Mouse (Mus musculus) heart, adult 2 months (tissue): ENCODE measurements around the gene Pak2. TPM values are rescaled to one million over a fixed set of nuclear protein-coding genes. Genes with fewer than 3 reads are reported as not detected.

Source experiments
- DNase-seq, 2 experiments: peaks; one replicate each; pipeline ENCODE4 v3.0.0; 2021
- H3K27ac ChIP-seq: fragments of 200-600 bp; 2 replicates; pipeline ENCODE4 v1.8.1; 2022
- H3K27me3 ChIP-seq: fragments of 200-500 bp; 2 replicates; pipeline ENCODE4 v1.6.1; 2012; ENCODE audit warnings: mild to moderate bottlenecking, low read length, inconsistent platforms, mixed read lengths; ENCODE audit not compliant: control insufficient read depth, insufficient read depth
- H3K36me3 ChIP-seq: fragments of 200-500 bp; 2 replicates; pipeline ENCODE4 v1.6.1; 2012; ENCODE audit warnings: low read length, inconsistent platforms; ENCODE audit not compliant: control insufficient read depth, insufficient read depth
- H3K4me1 ChIP-seq: fragments of 200-500 bp; 2 replicates; pipeline ENCODE4 v1.6.1; 2011; ENCODE audit warnings: low read length; ENCODE audit not compliant: control insufficient read depth, insufficient read depth
- H3K4me3 ChIP-seq: fragments of 200-600 bp; 2 replicates; pipeline ENCODE4 v1.8.1; 2022
- H3K79me2 ChIP-seq: fragments of 200-500 bp; replicated peaks from 2 replicates; pipeline ENCODE4 v1.6.1; 2012; ENCODE audit warnings: mild to moderate bottlenecking, inconsistent platforms, low read length, moderate library complexity, mixed read lengths; ENCODE audit not compliant: control insufficient read depth, insufficient read depth
- H3K9ac ChIP-seq: fragments of 200-500 bp; 2 replicates; pipeline ENCODE4 v1.6.1; 2012; ENCODE audit warnings: low read depth, mild to moderate bottlenecking, control low read depth, inconsistent platforms, low read length, mixed read lengths
- CTCF ChIP-seq: fragments of 200-600 bp; IDR thresholded peaks from 2 replicates; pipeline ENCODE4 v1.8.1; 2022; ENCODE audit warnings: antibody characterized with exemption, mild to moderate bottlenecking, moderate library complexity
- EP300 ChIP-seq: fragments of 200-500 bp; IDR thresholded peaks from 2 replicates; pipeline ENCODE4 v1.6.1; 2011; ENCODE audit warnings: low read depth, low read length, control low read depth; ENCODE audit not compliant: insufficient read depth
- POLR2A ChIP-seq: fragments of 200-500 bp; IDR thresholded peaks from 2 replicates; pipeline ENCODE4 v1.6.1; 2011; ENCODE audit warnings: mild to moderate bottlenecking, low read depth, low read length, control low read depth; ENCODE audit not compliant: insufficient read depth
- WGBS: fragments of 180-500 bp; shearing (Covaris S2); methylation state at CpG from one replicate; pipeline ENCODE4 v1.1.7; 2018; 5-methylcytosine and 5-hydroxymethylcytosine counted together
- intact Hi-C: fragments of 180-260 bp; cut with DNase I; formaldehyde crosslinking; loops from one replicate; pipeline ENCODE4 v1.15.1; 2025
- polyA plus RNA-seq: library from polyadenylated mRNA; depleted of rRNA; stranded (reverse); fragments of >200 nt; gene quantifications from 2 replicates; pipeline ENCODE4 v1.2.3, GENCODE M21; 2012
- total RNA-seq, 2 experiments: library from RNA; stranded (reverse); gene quantifications; 2 replicates each; pipeline ENCODE4 v1.2.3; 2021

Pak2 gene
- total and polyA plus RNA-seq, 3 experiments: 9.6 to 27.3 (median 26.3) TPM

DNA sequence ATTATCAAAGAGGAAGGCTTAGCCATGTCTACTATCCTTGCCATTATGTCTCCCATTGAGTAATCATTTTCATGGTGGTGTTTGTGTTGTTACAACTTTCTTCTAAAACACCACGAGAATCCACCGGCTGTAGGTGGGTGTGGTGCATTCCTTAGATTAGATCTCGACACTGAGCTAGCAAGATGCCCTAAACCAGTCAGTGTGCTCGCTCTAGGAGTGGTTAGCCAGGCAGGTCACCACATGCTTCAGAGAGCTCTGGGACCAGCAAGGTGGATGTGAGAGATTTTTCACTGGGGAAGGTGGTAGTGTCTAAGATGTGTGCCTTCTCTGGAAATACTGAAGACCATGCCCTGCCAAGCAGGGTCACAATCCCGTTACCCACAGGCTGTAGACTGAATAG lies 37.0 kb upstream of the Pak2 start:
- Histone ChIP-seq H3K36me3 (no peaks in the 10 kb centered on the region), H3K27me3 (no peaks in the 10 kb centered on the region), H3K4me3 (no peak overlapping the region), H3K27ac (no peak overlapping the region), H3K4me1 (peaks cover 7% of the 10 kb centered on the region), H3K79me2 (no peaks in the 10 kb centered on the region), H3K9ac (no peak overlapping the region)
- intact Hi-C loops: loop anchor here (2.0 to 5.0 kb wide), 2 partner anchors 49 to 86 kb away; partner anchors contain the start of gene Nrros
- DNase-seq: no peak
- TF ChIP-seq POLR2A (no peak), EP300 (no peak), CTCF (no peak)
- WGBS: 36% methylated on average over 5 of the region's 5 CpGs

DNA sequence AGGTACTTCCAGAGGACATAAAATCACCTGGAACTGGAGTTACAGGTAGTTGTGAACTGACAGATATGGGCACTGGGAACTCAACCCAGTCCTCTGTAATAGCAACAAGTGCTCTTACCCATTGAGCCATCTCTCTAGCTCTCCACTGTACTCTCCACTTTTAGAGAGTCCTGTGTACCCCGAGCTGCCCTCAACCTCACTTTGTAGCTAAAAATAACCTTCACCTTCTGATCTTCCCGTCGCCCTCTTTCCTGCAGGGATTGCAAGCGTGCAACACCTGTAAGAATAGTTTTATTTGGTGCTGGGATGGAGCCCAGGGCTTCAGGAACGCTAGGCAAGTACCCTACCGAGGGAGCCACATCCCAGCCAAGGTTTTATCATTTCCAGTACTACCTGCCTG lies 36.6 kb upstream of the Pak2 start:
- H3K79me2 ChIP-seq: no peaks in the 10 kb centered on the region
- no peak for DNase-seq
- H3K27ac ChIP-seq: no peak overlapping the region
- no peaks in the 10 kb centered on the region for H3K27me3 ChIP-seq
- H3K4me3 ChIP-seq: no peak overlapping the region
- no peak overlapping the region for H3K9ac ChIP-seq
- TF ChIP-seq CTCF (no peak), EP300 (no peak), POLR2A (no peak)
- peaks cover 7% of the 10 kb centered on the region for H3K4me1 ChIP-seq
- no peaks in the 10 kb centered on the region for H3K36me3 ChIP-seq
- WGBS: 30% methylated on average over 6 of the region's 6 CpGs
- intact Hi-C loops: loop anchor here (1.0 to 5.0 kb wide), 3 partner anchors 49 to 384 kb away; partner anchors contain the start of gene Nrros

DNA sequence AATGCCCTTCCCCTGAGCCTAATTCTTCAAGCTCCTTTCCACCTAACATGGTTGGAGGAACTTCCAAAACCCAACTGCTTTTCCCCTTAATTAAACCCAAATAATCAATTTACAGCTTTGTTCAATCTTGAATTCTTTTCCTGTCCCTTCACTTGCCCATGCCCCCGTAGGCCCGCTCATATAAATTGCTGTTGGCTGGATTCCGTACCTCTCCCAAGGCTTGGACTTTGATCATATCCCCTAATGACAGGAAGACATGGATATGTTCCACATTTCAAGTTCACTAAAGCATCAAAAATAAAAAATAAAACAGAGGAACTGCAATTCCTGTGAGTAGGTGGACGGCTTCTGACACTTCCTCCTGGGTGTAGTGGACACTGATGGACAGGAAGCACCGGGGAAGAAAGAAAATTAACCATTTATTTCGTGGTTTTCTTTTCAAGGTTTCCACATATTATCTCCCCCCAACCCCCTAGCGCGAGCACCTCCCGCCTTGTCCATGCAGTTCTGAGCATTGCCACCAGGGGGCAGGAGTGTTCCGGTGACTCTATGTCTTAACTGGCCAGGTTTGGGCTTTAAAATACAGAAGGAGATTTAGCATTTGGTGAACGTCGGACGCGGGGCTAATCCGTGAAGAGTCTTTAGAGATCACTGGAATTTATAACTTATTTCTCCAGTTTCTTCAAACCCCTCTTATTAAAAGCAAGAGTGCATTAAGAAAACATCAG lies 36.0 kb upstream of the Pak2 start:
- intact Hi-C loops: loop anchor here (1.0 to 5.0 kb wide), 2 partner anchors 87 to 384 kb away; no protein-coding TSS in a partner anchor
- no peaks in the 10 kb centered on the region for H3K36me3 ChIP-seq
- H3K27me3 ChIP-seq: no peaks in the 10 kb centered on the region
- H3K4me1 ChIP-seq: peaks cover 7% of the 10 kb centered on the region
- DNase-seq: peak; percentile 81 to 91
- 9% methylated on average over 15 of the region's 15 CpGs for WGBS
- H3K9ac ChIP-seq: no peak overlapping the region
- H3K27ac ChIP-seq: no peak overlapping the region
- no peaks in the 10 kb centered on the region for H3K79me2 ChIP-seq
- TF ChIP-seq EP300 (peak; percentile 69; the same call in 1 of the 2 replicates), CTCF (no peak; the same call in 1 of the 2 replicates), POLR2A (0 out of 2 replicates have a peak, but pooled peaks have one; percentile 18)
- H3K4me3 ChIP-seq: no peak overlapping the region

DNA sequence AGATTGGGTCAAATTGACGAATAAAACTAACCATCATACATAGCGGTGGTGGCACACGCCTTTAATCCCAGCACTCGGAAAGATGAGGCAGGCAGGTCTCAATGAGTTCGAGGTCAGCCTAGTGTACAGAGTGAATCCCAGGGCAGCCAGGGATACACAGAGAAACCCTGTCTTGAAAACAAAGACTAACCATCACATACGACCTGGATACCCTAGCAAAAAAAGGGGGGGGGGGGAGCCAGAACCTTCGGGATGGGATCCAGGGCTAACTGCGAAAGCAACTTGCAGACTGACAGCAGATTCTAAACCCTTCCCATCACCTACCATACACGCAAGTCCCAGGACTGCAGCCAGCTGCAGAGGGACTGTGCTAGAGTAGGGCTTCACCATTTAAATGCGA lies 35.3 kb upstream of the Pak2 start:
- 83% methylated on average over 10 of the region's 10 CpGs for WGBS
- no peak overlapping the region for H3K4me3 ChIP-seq
- DNase-seq: no peak
- TF ChIP-seq EP300 (no peak), CTCF (no peak), POLR2A (no peak)
- H3K79me2 ChIP-seq: no peaks in the 10 kb centered on the region
- intact Hi-C loops: no loop called here
- H3K9ac ChIP-seq: no peak overlapping the region
- H3K27ac ChIP-seq: peak overlapping the region; percentile 68; the same call in 1 of the 2 replicates
- H3K36me3 ChIP-seq: no peaks in the 10 kb centered on the region
- no peaks in the 10 kb centered on the region for H3K27me3 ChIP-seq
- peaks cover 7% of the 10 kb centered on the region for H3K4me1 ChIP-seq

DNA sequence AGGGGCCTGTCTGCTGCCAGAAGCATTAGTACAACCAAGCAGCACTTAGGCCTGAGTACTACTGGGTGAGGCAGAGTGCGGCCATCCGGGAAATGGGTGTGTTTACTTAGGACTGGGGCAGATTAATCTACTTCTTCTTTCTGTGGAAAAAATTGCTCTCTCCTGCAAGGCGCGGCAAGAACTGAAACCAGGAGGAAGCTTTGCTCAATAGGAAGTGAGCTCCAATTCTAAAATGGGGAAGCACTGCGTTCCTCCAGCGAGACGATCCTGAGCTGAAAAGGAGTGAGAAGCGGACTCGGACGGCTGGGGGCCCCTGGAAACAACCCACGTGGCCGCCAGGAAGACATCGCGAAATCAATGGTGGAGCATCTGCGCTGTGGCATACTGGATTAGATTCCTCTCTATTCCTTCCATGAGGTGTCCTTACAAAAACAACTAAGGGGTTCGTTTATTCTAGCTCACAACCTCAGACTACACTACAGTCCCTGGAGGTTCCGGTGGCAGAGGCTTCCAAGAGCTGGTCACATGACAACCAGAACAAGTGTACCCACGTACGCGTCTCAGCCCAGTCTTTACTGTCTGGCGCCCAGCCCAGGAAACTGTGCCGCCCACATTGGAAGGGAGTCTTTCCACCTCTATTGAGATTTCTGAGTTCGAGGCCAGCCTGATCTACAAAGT lies 34.5 kb upstream of the Pak2 start:
- TF ChIP-seq POLR2A (no peak), CTCF (no peak), EP300 (no peak)
- no peak overlapping the region for H3K4me3 ChIP-seq

DNA sequence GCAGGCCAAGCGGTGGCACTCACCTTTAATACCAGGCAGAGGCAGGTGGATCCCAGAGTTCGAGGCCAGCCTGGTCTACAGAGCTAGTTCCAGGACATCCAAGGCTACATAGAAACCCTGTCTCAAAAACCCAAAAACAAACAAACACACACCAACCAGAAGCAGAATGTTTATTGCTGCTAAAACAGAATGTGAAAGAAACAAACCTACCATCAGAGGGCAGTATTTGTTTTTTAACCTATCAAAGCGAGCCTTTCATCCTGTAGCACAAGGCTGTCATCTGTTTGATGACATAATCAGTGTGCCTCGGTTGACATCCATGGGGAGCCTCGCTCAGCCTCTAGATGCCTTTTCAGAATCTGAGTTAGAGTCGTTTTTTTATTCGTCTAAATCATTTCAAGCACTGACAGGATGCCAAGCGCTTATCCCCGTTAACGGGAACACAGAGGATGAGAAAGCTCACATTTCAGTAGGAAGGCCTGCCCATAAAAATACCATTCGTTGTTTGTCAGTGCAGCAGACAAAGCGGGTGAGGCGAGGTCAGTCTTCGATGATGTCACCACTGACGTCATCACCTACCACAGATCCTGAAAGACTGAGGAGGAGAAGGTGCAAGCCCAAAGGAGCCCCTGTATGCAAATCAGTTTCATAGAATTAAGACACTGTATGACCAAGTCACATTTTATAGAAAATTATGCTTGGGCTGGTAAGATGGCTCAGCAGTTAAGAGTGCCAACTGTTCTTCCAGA lies 32.0 kb upstream of the Pak2 start:
- H3K27ac ChIP-seq: no peak overlapping the region
- H3K36me3 ChIP-seq: no peaks in the 10 kb centered on the region
- peaks cover 7% of the 10 kb centered on the region for H3K4me1 ChIP-seq
- H3K9ac ChIP-seq: no peak overlapping the region
- H3K79me2 ChIP-seq: no peaks in the 10 kb centered on the region
- H3K27me3 ChIP-seq: no peaks in the 10 kb centered on the region
- TF ChIP-seq POLR2A (no peak), CTCF (peak; percentile 57), EP300 (no peak)
- no peak overlapping the region for H3K4me3 ChIP-seq
- DNase-seq: no peak
- WGBS: 46% methylated on average over 15 of the region's 15 CpGs
- intact Hi-C loops: no loop called here

More for the DNA sequence above, 34.5 kb upstream of the Pak2 start:
- Histone ChIP-seq H3K27ac (peak overlapping the region; percentile 68), H3K36me3 (no peaks in the 10 kb centered on the region), H3K27me3 (no peaks in the 10 kb centered on the region), H3K79me2 (no peaks in the 10 kb centered on the region), H3K9ac (peak overlapping the region; percentile 44; the same call in 1 of the 2 replicates), H3K4me1 (peaks cover 7% of the 10 kb centered on the region)
- 37% methylated on average over 23 of the region's 23 CpGs for WGBS
- DNase-seq: peak; percentile 68 to 81
- intact Hi-C loops: no loop called here
